Mouse (Mus musculus) spleen, adult 2 months (tissue): ENCODE measurements around the gene Tspan6. TPM values are rescaled to one million over a fixed set of nuclear protein-coding genes. Genes with fewer than 3 reads are reported as not detected.

Experiments used
- DNase-seq, 2 experiments: peaks; one replicate each; pipeline versions ENCODE4 v3.0.0 to v3.0.0-alpha.2; 2012 to 2021; ENCODE audit warnings: low spot score in 2 of 2, low read depth in 1 of 2
- H3K27ac ChIP-seq: fragments of 200-500 bp; 2 replicates; pipeline ENCODE4 v1.5.1; 2012; ENCODE audit warnings: low read length, inconsistent platforms; ENCODE audit not compliant: insufficient read depth
- H3K27me3 ChIP-seq: fragments of 200-500 bp; 2 replicates; pipeline ENCODE4 v1.6.1; 2012; ENCODE audit warnings: mild to moderate bottlenecking, moderate library complexity, low read length, inconsistent platforms; ENCODE audit not compliant: control insufficient read depth, insufficient read depth
- H3K36me3 ChIP-seq: fragments of 200-500 bp; 2 replicates; pipeline ENCODE4 v1.6.1; 2012; ENCODE audit warnings: mild to moderate bottlenecking, low read length, inconsistent platforms; ENCODE audit not compliant: control insufficient read depth, insufficient read depth
- H3K4me1 ChIP-seq: fragments of 200-500 bp; 2 replicates; pipeline ENCODE4 v1.6.1; 2011; ENCODE audit warnings: inconsistent platforms; ENCODE audit not compliant: control insufficient read depth, insufficient read depth, insufficient read length
- H3K4me3 ChIP-seq: fragments of 200-500 bp; 2 replicates; pipeline ENCODE4 v1.5.1; 2011; ENCODE audit warnings: mild to moderate bottlenecking, inconsistent platforms; ENCODE audit not compliant: insufficient read depth, insufficient read length; ENCODE audit errors: extremely low read depth
- CTCF ChIP-seq: fragments of 200-500 bp; IDR thresholded peaks from 2 replicates; pipeline ENCODE4 v1.5.1; 2011; ENCODE audit warnings: mild to moderate bottlenecking, inconsistent platforms; ENCODE audit not compliant: insufficient read depth, insufficient read length, insufficient replicate concordance; ENCODE audit errors: extremely low read depth
- POLR2A ChIP-seq: fragments of 200-500 bp; IDR thresholded peaks from 2 replicates; pipeline ENCODE4 v1.6.1; 2011; ENCODE audit warnings: low read depth, low read length, inconsistent platforms
- WGBS: fragments of 180-500 bp; shearing (Covaris S2); methylation state at CpG from one replicate; pipeline ENCODE4 v1.1.7; 2018; 5-methylcytosine and 5-hydroxymethylcytosine counted together
- polyA plus RNA-seq: library from polyadenylated mRNA; depleted of rRNA; stranded (reverse); fragments of >200 nt; gene quantifications from 2 replicates; pipeline ENCODE4 v1.2.3, GENCODE M21; 2012; rRNA removed

Tspan6 gene
- polyA plus RNA-seq, 1 experiment = 1.9 TPM

- WGBS = 100% methylated on average over 4 of the region's 4 CpGs
- no peak overlapping the region for H3K27ac ChIP-seq
Measured at GRCm38 (mm10) chrX:133853637-133854036, 44.6 kb downstream of the Tspan6 start.

GRCm38 (mm10) chrX:133850680-133851079 is 47.5 kb downstream of the Tspan6 start, which contains the start of gene Tnmd:
Gene Tnmd (plus strand): TSS chrX:133850980.
- DNase-seq = no peak
- no peaks in the 10 kb centered on the region for H3K4me1 ChIP-seq
- H3K27ac ChIP-seq = no peak within 1 kb of the TSS
- H3K36me3 ChIP-seq = no peaks in the 10 kb centered on the region
- WGBS = 84% methylated on average over 5 of the region's 5 CpGs
- H3K27me3 ChIP-seq = no peaks in the 10 kb centered on the region
- TF ChIP-seq CTCF (no peak), POLR2A (no peak)
- no peak within 1 kb of the TSS for H3K4me3 ChIP-seq

More at GRCm38 (mm10) chrX:133853637-133854036, 44.6 kb downstream of the Tspan6 start:
- Histone ChIP-seq H3K4me3 (no peak overlapping the region), H3K36me3 (no peaks in the 10 kb centered on the region), H3K27me3 (no peaks in the 10 kb centered on the region), H3K4me1 (no peaks in the 10 kb centered on the region)
- DNase-seq = no peak
- TF ChIP-seq CTCF (no peak), POLR2A (no peak)

Other genes starting within 250 kb of the Tspan6 start
- gene Pcdh19, start 209.4 kb downstream of the Tspan6 start, polyA plus RNA-seq = 0.04 TPM in 2 replicates
- not detected in 2 replicates for gene Tnmd, start 47.4 kb downstream of the Tspan6 start, polyA plus RNA-seq
- gene Srpx2, start 10.0 kb upstream of the Tspan6 start, polyA plus RNA-seq = 1.1 and 1.3 TPM in 2 replicates
- 0.35 and 0.44 TPM in 2 replicates for gene Sytl4, start 83.4 kb upstream of the Tspan6 start, polyA plus RNA-seq
- gene Cstf2, start 160.8 kb upstream of the Tspan6 start, polyA plus RNA-seq = 11.8 and 17.2 TPM in 2 replicates